Mouse (Mus musculus): ENCODE measurements around the gene Grm4.

GRCm38 (mm10) chr17:27518296-27518695, 2.9 kb downstream of the Grm4 start:
- TF ChIP-seq POLR2A (IDR thresholded peaks at IDR 0.05; ENCODE audit: low read depth, low read length) = no peak
- TF ChIP-seq CTCF (conservative IDR thresholded peaks at IDR 0.05 in 1 of 2, IDR thresholded peaks at IDR 0.05 in 1 of 2; ENCODE audit: low read depth in 2 of 2, low read length in 2 of 2) = no peak
- TF ChIP-seq SIN3A (IDR thresholded peaks at IDR 0.05; ENCODE audit: low read length) = no peak
- TF ChIP-seq ELF1 (IDR thresholded peaks at IDR 0.05; ENCODE audit: low read depth, low read length) = no peak
- no peak for TF ChIP-seq JUND (conservative IDR thresholded peaks at IDR 0.05; ENCODE audit: low read depth, low read length)
- TF ChIP-seq EP300 (IDR thresholded peaks at IDR 0.05; ENCODE audit: low read length) = no peak
- no peak for TF ChIP-seq TBP (conservative IDR thresholded peaks at IDR 0.05; ENCODE audit: low read depth, low read length)
- TF ChIP-seq HCFC1 (IDR thresholded peaks at IDR 0.05; ENCODE audit: low read depth, low read length) = no peak
- no peak for TF ChIP-seq MEF2A (IDR thresholded peaks at IDR 0.05; ENCODE audit: borderline replicate concordance, low read depth, low read length)
- no peak for TF ChIP-seq ETS1 (conservative IDR thresholded peaks at IDR 0.05; ENCODE audit: low read depth, low read length)

Measured in CH12.LX (cell line).